Mouse (Mus musculus): ENCODE data around the gene G430095P16Rik.

GRCm38 (mm10) chr8:84764870-84765495 lies 42.2 kb downstream of the G430095P16Rik start:
- TF ChIP-seq CTCF (IDR thresholded peaks at IDR 0.05; ENCODE audit: insufficient read depth, low read depth, low read length) (no peak), POLR2A (IDR thresholded peaks at IDR 0.05; ENCODE audit: insufficient read depth, low read depth, low read length) (no peak)

Measured in olfactory bulb, adult 2 months (tissue).